Mouse (Mus musculus) CH12.LX (cell line): Measurements from ENCODE around the gene Tnfsf10. TPM values are rescaled to one million over a fixed set of nuclear protein-coding genes. Genes with fewer than 3 reads are reported as not detected.

Source experiments
- DNase-seq: peaks from one replicate; pipeline ENCODE4 v3.0.0-alpha.2; 2013; ENCODE audit errors: extremely low read depth
- H3K27ac ChIP-seq: 2 replicates; pipeline ENCODE4 v1.5.1; 2012; ENCODE audit warnings: low read depth, mild to moderate bottlenecking, control low read depth, moderate library complexity; ENCODE audit not compliant: insufficient read depth
- H3K27me3 ChIP-seq: replicated peaks from 2 replicates; pipeline ENCODE3; 2012; ENCODE audit warnings: inconsistent platforms
- H3K36me3 ChIP-seq, 2 experiments: replicated peaks in 1 of 2; 2 replicates each; pipeline versions ENCODE3 to v1.6.1; 2012; ENCODE audit warnings: inconsistent platforms in 1 of 2, low read length in 1 of 2, mild to moderate bottlenecking in 1 of 2, mixed read lengths in 1 of 2, moderate library complexity in 1 of 2; ENCODE audit not compliant: control insufficient read depth in 1 of 2, insufficient read depth in 1 of 2
- H3K4me1 ChIP-seq, 2 experiments: 2 replicates each; pipeline ENCODE4 v1.6.1; 2012; ENCODE audit warnings: inconsistent platforms in 1 of 2, moderate library complexity in 1 of 2; ENCODE audit not compliant: insufficient read depth in 2 of 2, control insufficient read depth in 1 of 2
- H3K4me2 ChIP-seq: 2 replicates; pipeline ENCODE4 v1.6.1; 2012; ENCODE audit warnings: low read depth, mild to moderate bottlenecking, control low read depth; ENCODE audit not compliant: poor library complexity, insufficient read depth, severe bottlenecking
- H3K4me3 ChIP-seq, 3 experiments: fragments of 150-350 bp in 1 of 3; sonication (generic) in 1 of 3; replicated peaks in 1 of 3; 2 replicates each; pipeline versions ENCODE3 to v1.5.1; 2011 to 2012; ENCODE audit warnings: low read depth in 2 of 3, low read length in 2 of 3, mild to moderate bottlenecking in 2 of 3, moderate library complexity in 2 of 3, control low read depth in 1 of 3, improper control_type of control experiment in 1 of 3, inconsistent platforms in 1 of 3, mixed read lengths in 1 of 3; ENCODE audit not compliant: poor library complexity in 1 of 3
- H3K79me2 ChIP-seq: replicated peaks from 2 replicates; pipeline ENCODE4 v1.6.1; 2012; ENCODE audit warnings: mild to moderate bottlenecking, moderate library complexity; ENCODE audit not compliant: control insufficient read depth, poor library complexity, insufficient read depth, severe bottlenecking; ENCODE audit errors: extremely low read depth
- H3K9ac ChIP-seq: 2 replicates; pipeline ENCODE4 v1.6.1; 2012; ENCODE audit warnings: low read depth, mild to moderate bottlenecking, control low read depth, moderate library complexity; ENCODE audit not compliant: insufficient read depth
- H3K9me3 ChIP-seq: replicated peaks from 2 replicates; pipeline ENCODE3; 2012; ENCODE audit warnings: low read length, inconsistent platforms, mixed read lengths
- CHD2 ChIP-seq: IDR thresholded peaks from 2 replicates; pipeline ENCODE4 v1.6.1; 2011; ENCODE audit warnings: low read length, improper control_type of control experiment
- CTCF ChIP-seq, 2 experiments: IDR thresholded peaks in 1 of 2; conservative IDR thresholded peaks in 1 of 2; 2 replicates each; pipeline ENCODE4 v1.5.1; 2011 to 2012; ENCODE audit warnings: low read depth in 2 of 2, low read length in 2 of 2, improper control_type of control experiment in 1 of 2, inconsistent platforms in 1 of 2, mild to moderate bottlenecking in 1 of 2, moderate library complexity in 1 of 2
- E2F4 ChIP-seq: IDR thresholded peaks from 2 replicates; pipeline ENCODE4 v1.6.1; 2011; ENCODE audit warnings: low read depth, low read length, improper control_type of control experiment; ENCODE audit not compliant: insufficient replicate concordance
- EP300 ChIP-seq: IDR thresholded peaks from 2 replicates; pipeline ENCODE4 v1.6.1; 2011; ENCODE audit warnings: low read length, improper control_type of control experiment
- ETS1 ChIP-seq: conservative IDR thresholded peaks from 2 replicates; pipeline ENCODE4 v1.6.1; 2012; ENCODE audit warnings: low read depth, mild to moderate bottlenecking, inconsistent platforms, low read length, improper control_type of control experiment, moderate library complexity
- GABPA ChIP-seq: IDR thresholded peaks from 2 replicates; pipeline ENCODE4 v1.6.1; 2012; ENCODE audit warnings: low read depth, low read length, improper control_type of control experiment, inconsistent platforms; ENCODE audit not compliant: insufficient replicate concordance
- IRF4 ChIP-seq: IDR thresholded peaks from 2 replicates; pipeline ENCODE4 v1.6.1; 2014; ENCODE audit warnings: low read depth, mild to moderate bottlenecking, inconsistent platforms, low read length, improper control_type of control experiment
- JUN ChIP-seq: IDR thresholded peaks from 2 replicates; pipeline ENCODE4 v1.6.1; 2011; ENCODE audit warnings: low read depth, mild to moderate bottlenecking, low read length, improper control_type of control experiment, moderate library complexity; ENCODE audit not compliant: insufficient read depth
- MAZ ChIP-seq: IDR thresholded peaks from 2 replicates; pipeline ENCODE4 v1.6.1; 2012; ENCODE audit warnings: low read depth, mild to moderate bottlenecking, inconsistent platforms, low read length, improper control_type of control experiment, moderate library complexity
- MEF2A ChIP-seq: IDR thresholded peaks from 2 replicates; pipeline ENCODE4 v1.6.1; 2014; ENCODE audit warnings: low read depth, mild to moderate bottlenecking, inconsistent platforms, low read length, improper control_type of control experiment, borderline replicate concordance
- MYC ChIP-seq: IDR thresholded peaks from 2 replicates; pipeline ENCODE4 v1.6.1; 2011; ENCODE audit warnings: low read depth, mild to moderate bottlenecking, improper control_type of control experiment, low read length
- POLR2AphosphoS2 ChIP-seq: IDR thresholded peaks from 2 replicates; pipeline ENCODE4 v1.6.1; 2011; ENCODE audit warnings: low read depth, low read length, improper control_type of control experiment
- RAD21 ChIP-seq: IDR thresholded peaks from 2 replicates; pipeline ENCODE4 v1.6.1; 2011; ENCODE audit warnings: low read depth, mild to moderate bottlenecking, low read length, improper control_type of control experiment, moderate library complexity
- RCOR1 ChIP-seq: conservative IDR thresholded peaks from 2 replicates; pipeline ENCODE4 v1.6.1; 2012; ENCODE audit warnings: low read depth, mild to moderate bottlenecking, inconsistent platforms, low read length, improper control_type of control experiment
- TCF12 ChIP-seq: IDR thresholded peaks from 2 replicates; pipeline ENCODE4 v1.6.1; 2014; ENCODE audit warnings: low read depth, mild to moderate bottlenecking, inconsistent platforms, low read length, improper control_type of control experiment
- USF1 ChIP-seq: IDR thresholded peaks from 2 replicates; pipeline ENCODE4 v1.6.1; 2014; ENCODE audit warnings: low read depth, mild to moderate bottlenecking, inconsistent platforms, low read length, improper control_type of control experiment
- USF2 ChIP-seq: conservative IDR thresholded peaks from 2 replicates; pipeline ENCODE4 v1.6.1; 2011; ENCODE audit warnings: low read depth, low read length, improper control_type of control experiment
- ZC3H11A ChIP-seq: IDR thresholded peaks from 2 replicates; pipeline ENCODE4 v1.6.1; 2012; ENCODE audit warnings: low read depth, mild to moderate bottlenecking, inconsistent platforms, low read length, improper control_type of control experiment
- ZMIZ1 ChIP-seq: IDR thresholded peaks from 2 replicates; pipeline ENCODE4 v1.6.1; 2012; ENCODE audit warnings: low read depth, mild to moderate bottlenecking, inconsistent platforms, low read length, improper control_type of control experiment
- dilution Hi-C: fragments of 300-500 bp; cut with MboI; formaldehyde crosslinking; loops from 2 replicates; pipeline ENCODE4 v1.14.3; 2020; ENCODE audit warnings: low sequenced_read_pairs; ENCODE audit not compliant: extremely low pct_unique_long_range_greater_than_20kb, extremely low pct_ligation_motif_present
- in situ Hi-C: fragments of 300-500 bp; cut with MboI; formaldehyde crosslinking; loops from 3 replicates; pipeline ENCODE4 v1.14.3; 2019; ENCODE audit warnings: low sequenced_read_pairs, low pct_ligation_motif_present, low pct_unique_long_range_greater_than_20kb, mixed read lengths
- polyA plus RNA-seq: library from polyadenylated mRNA; unstranded; fragments of >175 nt; gene quantifications from 2 replicates; pipeline ENCODE4 v1.2.1, GENCODE M21; 2012; ENCODE audit warnings: low read depth; ENCODE audit not compliant: insufficient read length
- total RNA-seq, 2 experiments: library from RNA; depleted of rRNA; stranded (reverse); fragments of 300-350 nt in 1 of 2; fragments of >200 nt in 1 of 2; gene quantifications; 2 replicates each; pipeline ENCODE4 v1.2.3; 2012 to 2014

Tnfsf10 gene
- total and polyA plus RNA-seq, 3 experiments: 0.17 to 1.0 (median 0.69) TPM

- dilution Hi-C loops: no loop called here
Observed at GRCm38 (mm10) chr3:27323551-27323950, 6.7 kb downstream of the Tnfsf10 start.

GRCm38 (mm10) chr3:27326633-27327191 is 9.9 kb downstream of the Tnfsf10 start:
- H3K9me3 ChIP-seq: no peaks in the 10 kb centered on the region
- H3K36me3 ChIP-seq: no peaks in the 10 kb centered on the region
- H3K9ac ChIP-seq: no peak overlapping the region
- no peaks in the 10 kb centered on the region for H3K79me2 ChIP-seq
- H3K4me2 ChIP-seq: no peak overlapping the region
- DNase-seq: peak; percentile 30
- dilution Hi-C loops (no loop called here), in situ Hi-C loops (no loop called here)
- no peaks in the 10 kb centered on the region for H3K27me3 ChIP-seq
- TF ChIP-seq USF1: no peak
- no peak for TF ChIP-seq CHD2
- peak; percentile 70 for TF ChIP-seq MEF2A
- TF ChIP-seq ZC3H11A: no peak
- no peak for TF ChIP-seq RAD21
- no peak for TF ChIP-seq EP300
- no peak for TF ChIP-seq ZMIZ1
- no peak for TF ChIP-seq ETS1
- TF ChIP-seq JUN: peak; percentile 34; the same call in 1 of the 2 replicates
- TF ChIP-seq POLR2AphosphoS2: no peak
- no peak for TF ChIP-seq IRF4
- H3K4me3 ChIP-seq: no peak overlapping the region
- H3K27ac ChIP-seq: no peak overlapping the region
- peaks cover 22 to 28% of the 10 kb centered on the region in 2 experiments for H3K4me1 ChIP-seq

More at GRCm38 (mm10) chr3:27323551-27323950, 6.7 kb downstream of the Tnfsf10 start:
- Histone ChIP-seq H3K4me3 (no peak overlapping the region), H3K36me3 (no peaks in the 10 kb centered on the region), H3K27me3 (no peaks in the 10 kb centered on the region), H3K4me2 (peak overlapping the region; percentile 30; the same call in 1 of the 2 replicates), H3K9ac (no peak overlapping the region)
- TF ChIP-seq TCF12: no peak
- TF ChIP-seq GABPA: no peak
- no peak for TF ChIP-seq RAD21
- TF ChIP-seq USF2: no peak
- TF ChIP-seq ZMIZ1: no peak
- TF ChIP-seq MYC: no peak
- no peak for TF ChIP-seq CTCF (conservative IDR thresholded peaks at IDR 0.05 in 1 of 2, IDR thresholded peaks at IDR 0.05 in 1 of 2; ENCODE audit: low read depth in 2 of 2, low read length in 2 of 2)
- TF ChIP-seq RCOR1: no peak
- TF ChIP-seq ZC3H11A: no peak
- TF ChIP-seq E2F4: no peak
- TF ChIP-seq MAZ: no peak
- TF ChIP-seq, all 38 proteins: peak for 0
- Histone ChIP-seq H3K4me1 (peaks cover 20 to 36% of the 10 kb centered on the region in 2 experiments), H3K27ac (no peak overlapping the region), H3K79me2 (no peaks in the 10 kb centered on the region), H3K9me3 (no peaks in the 10 kb centered on the region)
- DNase-seq: no peak
- in situ Hi-C loops: no loop called here
